Mouse (Mus musculus): ENCODE results near the gene Spred3.
"Not testable (repeated sequence)": the region's sequence is repeated elsewhere in the genome, so short reads cannot be mapped to it uniquely, and the experiment has no call there.

Gene Spred3

DNA sequence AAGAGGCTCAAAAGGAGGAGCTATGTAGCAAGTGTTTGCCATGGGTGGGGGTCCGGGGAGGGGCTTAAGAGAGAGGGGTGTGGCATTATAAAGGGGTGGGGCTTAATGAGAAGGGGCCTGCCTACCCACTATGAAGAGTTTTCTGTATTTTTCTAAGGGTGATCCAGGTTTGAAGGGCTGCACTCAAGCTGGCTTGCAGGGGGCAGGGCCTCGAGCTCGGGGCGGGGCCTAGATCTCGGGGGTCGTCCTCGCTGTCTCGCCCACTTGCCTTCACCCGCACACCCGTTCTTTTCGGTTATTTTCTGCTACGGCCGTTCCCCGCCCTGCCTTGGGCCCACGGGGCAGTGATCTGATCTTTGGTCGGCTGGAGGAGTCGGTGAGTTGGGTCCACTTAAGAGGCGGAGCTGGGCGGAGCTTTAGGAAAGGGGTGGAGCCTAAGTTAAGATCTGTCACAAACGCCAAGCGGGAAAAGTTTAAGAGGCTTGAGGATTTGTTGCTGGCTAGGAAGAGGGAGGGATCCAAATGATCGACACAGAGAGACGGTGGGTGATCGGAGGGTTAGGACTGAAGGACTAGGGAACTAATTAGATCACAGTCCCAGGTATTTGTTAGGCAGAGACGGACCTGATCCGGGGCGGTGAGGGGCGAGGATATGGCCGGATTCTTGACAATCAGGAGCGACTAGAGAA is at the start of gene Spred3, which contains the start of gene Ggn:
Spred3 (minus strand) TSS at position 346 of the 689 bp plus-strand sequence.
Ggn (plus strand) TSS at position 145 of the 689 bp plus-strand sequence.
- DNase-seq: no peak

DNA sequence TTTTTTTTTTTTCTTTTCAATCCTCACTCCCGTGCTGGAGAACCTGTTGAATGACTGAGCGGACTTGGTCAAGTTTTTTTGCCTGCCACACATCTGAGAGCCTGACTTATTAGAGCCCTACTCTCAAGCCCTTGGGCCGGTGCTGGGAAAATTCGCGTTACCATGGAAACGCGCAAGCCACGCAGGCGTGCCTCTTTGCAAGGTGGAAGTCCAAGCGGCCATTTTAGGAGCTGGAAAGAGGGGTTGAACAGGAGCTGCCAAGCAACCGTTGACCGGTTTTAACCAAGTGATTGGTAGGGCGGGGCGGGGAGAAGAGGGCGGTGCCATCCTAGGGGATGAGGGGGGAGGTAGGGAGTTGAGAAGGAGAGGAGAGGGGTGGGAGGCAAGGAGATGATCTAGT is 44.6 kb upstream of the Spred3 start:
- no peak for DNase-seq

DNA sequence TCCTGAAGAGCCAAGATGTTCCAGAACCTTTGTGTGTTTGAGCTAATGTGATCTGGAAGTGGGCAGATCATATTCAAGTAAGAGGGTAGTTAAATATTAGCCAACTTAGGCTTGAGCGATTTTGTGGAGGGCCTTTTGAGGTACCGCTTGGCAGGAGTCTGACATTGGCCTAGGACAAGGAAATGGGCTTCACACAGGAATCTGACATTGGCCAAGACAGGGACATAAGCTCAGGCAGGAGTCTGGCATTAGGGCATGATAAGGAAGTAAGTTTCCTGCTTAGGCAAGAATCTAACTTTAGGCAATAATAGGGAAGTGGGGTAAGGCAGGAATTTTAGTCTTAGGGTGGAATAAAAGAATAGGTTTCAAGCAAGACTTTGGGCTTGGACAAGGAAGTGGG is 44.0 kb upstream of the Spred3 start:
- DNase-seq: no peak

DNA sequence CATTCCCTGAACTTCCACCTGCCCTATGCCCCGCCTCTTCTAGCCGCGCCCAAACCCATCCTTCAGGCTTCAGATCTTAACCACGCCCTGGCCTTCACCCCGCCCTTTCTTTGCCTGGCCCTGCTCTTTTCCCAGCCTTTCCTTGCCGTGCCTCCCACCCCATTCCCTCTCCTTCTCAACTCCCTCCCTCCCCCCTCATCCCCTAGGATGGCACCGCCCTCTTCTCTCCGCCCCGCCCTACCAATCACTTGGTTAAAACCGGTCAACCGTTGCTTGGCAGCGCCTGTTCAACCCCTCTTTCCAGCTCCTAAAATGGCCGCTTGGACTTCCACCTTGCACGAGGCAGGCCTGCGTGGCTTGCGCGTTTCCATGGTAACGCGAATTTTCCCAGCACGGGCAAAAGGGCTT is 43.5 kb upstream of the Spred3 start, which contains the start of gene Catsperg1:
Catsperg1 (minus strand) TSS at position 361 of the 408 bp plus-strand sequence.
- DNase-seq: no peak

DNA sequence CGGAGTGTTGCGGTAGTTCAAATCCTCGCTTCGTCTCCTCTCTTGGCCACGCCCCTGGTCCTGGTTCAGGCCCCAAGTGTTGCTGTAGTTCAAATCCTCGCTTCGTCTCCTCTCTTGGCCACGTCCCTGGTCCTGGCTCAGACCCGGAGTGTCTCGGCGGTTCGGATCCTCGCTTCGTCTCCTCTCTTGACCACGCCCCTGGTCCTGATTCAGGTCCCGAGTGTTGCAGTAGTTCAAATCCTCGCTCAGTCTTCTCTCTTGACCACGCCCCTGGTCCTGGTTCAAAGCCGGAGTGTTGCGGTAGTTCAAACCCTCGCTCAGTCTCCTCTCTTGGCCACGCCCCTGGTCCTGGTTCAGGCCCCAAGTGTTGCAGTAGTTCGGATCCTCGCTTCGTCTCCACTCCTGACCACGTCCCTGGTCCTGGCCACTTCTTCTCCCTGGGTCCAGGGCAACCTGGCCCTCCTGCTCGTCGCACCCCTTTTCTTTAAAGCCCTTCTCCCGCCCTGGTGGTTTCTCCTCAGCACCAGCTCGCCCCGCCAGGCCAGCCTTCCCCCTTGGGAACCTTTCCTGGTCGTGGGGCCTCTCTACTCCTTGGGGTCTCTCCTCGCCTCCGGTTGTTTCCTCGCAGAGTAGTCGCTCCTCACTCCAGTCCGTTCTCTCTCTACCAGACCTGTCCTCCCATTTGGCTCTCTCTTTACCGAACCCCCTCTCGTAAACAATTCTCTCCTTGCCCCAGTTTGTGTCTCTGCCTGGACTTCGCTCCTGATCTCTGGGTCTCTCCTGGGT is 42.8 kb upstream of the Spred3 start:
- DNase-seq: not testable (repeated sequence)

DNA sequence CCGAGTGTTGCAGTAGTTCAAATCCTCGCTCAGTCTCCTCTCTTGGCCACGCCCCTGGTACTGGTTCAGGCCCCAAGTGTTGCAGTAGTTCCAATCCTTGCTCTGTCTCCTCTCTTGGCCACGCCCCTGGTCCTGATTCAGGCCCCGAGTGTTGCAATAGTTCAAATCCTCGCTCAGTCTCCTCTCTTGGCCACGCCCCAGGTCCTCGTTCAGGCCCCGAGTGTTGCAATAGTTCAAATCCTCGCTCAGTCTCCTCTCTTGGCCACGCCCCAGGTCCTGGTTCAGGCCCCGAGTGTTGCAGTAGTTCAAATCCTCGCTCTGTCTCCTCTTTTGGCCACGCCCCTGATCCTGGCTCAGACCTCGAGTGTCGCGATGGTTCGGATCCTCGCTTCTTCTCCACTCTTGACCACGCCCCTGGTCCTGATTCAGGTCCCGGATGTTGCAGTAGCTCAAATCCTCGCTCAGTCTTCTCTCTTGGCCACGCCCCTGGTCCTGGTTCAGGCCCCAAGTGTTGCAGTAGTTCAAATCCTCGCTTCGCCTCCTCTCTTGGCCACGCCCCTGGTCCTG is 42.1 kb upstream of the Spred3 start:
- DNase-seq: no peak

DNA sequence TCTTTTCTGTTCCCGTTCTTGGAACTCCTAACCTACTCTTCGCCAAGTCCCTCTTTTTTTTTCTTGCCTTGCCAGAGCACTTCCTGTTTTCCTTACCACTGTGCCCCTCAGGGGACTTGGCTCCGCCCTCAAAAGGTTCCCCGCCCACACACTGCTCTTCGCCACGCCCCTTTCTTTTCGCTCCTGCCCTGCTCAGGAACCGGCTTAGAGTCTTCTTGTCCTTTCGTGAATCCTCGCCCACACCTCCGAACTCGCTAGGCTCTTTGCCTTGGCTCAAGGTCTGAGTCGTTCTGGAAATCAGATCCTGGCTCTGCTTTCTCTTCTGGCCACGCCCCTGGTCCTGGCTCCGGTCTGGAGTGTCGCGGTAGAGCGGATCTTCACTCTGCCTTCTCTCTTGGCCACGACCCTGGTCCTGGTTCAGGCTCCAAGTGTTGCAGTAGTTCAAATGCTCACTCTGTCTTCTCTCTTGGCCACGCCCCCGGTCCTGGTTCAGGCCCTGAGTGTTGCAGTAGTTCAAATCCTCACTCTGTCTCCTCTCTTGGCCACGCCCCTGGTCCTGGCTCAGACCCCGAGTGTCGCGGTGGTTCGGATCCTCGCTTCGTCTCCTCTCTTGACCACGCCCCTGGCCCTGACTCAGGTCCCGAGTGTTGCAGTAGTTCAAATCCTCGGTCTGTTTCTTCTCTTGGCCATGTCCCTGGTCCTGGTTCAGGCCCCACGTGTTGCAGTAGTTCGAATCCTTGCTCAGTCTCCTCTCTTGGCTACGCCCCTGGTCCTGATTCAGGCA is 41.4 kb upstream of the Spred3 start:
- DNase-seq: peak; percentile 85

DNA sequence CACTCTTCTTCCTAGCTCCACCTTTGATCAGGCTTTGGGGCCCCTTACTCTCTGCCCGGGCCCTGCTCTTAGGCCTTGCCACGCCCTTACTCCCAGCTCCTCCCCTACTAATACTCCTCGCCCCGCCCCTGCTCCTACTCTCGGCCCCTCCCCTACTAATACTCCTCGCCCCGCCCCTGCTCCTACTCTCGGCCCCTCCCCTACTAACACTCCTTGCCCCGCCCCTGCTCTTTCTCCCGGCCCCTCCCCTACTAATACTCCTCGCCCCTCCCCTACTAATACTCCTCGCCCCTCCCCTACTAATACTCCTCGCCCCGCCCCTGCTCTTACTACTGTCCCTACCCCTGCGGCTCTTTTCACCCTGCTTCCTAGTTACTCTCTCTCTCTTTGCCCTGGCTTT is 40.8 kb upstream of the Spred3 start:
- not testable (repeated sequence) for DNase-seq

DNA sequence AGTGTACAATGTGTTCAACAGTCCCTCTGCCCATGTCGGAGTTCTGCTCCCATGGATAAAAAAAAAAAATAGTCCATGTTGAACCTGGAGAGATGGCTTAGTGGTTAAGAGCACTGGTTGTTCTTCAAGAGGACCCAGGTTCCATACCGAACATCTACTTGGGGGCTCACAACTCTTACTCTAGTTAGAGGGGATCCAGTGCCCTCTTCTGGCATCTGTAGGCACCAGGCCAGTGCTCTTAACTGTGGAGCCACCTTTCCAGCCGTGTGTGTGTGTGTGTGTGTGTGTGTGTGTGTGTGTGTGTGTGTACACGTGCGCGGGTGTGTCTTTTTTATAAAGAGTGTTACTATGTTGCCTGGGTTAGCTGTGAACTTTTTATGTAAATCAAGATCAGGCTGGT is 32.4 kb upstream of the Spred3 start:
- no peak for DNase-seq

DNA sequence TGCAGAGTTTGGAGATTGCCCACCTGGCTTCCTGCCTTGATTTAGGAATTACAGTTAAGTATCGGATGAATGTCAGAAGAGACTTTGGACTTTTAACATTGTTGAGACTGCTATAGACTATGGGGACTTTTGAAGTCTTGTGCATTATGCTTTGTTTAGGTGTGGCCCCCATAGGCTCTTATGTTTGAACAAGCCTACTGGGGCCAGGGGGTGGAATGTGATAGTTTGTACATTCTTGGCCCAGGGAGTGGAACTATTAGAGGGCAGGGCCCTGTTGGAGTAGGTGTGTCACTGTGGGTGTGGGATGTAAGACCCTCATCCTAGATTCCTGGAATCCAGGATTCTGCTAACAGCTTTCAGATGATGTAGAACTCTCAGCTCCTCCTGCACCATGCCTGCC is 24.0 kb upstream of the Spred3 start:
- not testable (repeated sequence) for DNase-seq

DNA sequence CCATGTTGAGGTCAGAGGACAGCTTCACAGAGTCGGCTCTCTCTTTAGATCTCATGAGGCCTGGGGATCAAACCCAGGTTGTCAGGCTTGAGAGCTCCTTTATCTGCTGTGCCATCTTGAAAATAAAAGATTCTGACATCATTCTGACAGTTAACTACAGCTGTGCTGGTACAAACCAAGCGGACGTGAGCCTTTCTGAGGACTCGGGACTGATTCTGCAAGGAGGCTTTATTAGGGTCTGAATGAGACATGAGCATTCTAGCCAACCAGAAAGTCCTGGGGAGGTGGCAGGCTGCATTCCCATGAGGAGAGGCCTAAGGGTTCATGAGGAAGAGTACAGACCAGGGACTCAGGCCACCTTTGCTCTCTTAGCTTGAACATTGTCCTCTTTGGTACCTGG is 11.1 kb upstream of the Spred3 start:
- not testable (repeated sequence) for DNase-seq

DNA sequence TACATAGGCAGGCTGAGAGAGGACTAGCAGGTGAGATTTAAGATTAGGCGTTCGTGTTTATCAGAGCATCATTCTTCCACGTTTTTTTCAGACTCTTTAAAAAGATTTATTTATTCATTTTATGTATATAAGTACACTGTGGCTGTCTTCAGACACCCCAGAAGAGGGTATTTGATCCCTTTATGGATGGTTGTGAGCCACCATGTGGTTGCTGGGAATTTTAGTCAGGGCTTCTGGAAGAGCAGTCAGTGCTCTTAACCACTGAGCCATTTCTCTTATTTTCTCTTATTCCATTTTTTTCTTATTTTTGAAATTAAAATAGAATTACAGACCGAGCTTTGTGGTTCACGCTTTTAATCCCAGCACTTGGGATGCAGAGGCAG is 10.6 kb upstream of the Spred3 start:
- no peak for DNase-seq

DNA sequence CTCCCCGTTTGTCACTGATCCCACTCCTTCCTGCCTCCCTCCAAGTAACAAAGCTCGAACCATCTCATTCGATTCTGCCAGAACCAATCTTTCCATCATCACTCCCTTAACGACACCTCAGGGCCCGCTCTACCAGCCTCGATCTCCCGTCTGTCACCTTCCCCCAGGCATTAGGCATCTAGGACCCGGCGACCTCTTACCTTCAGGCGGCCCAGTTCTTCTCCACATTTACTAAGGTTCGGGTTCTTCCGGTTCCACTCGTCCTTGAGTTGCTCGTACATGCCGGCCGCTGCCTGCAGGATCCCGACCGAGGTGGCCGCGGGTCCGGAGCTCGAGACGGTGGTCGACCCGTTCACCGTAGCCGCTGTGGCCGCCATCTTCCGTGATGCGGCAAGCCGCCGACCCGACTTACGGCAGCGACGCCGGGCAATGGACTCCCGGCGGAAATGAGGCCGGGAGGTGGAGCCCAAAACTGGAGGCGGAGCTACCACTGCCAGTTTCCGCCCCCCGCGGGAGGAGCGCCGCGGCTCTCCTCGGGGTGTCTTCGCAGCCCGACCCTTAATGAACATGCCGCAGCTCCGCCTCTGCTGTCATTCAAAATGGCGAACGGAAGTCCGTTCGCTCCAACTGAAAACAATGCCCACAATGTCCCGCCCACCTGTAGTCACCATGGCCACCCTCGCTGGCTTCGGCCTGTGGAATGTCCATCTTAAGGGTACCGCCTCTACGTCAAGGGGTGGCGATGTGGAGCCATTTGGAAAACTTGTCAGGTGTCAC is 10.1 kb upstream of the Spred3 start, which contains the start of gene Psmd8:
Psmd8 (minus strand) TSS at position 625 of the 777 bp plus-strand sequence.
- peak; percentile 98 for DNase-seq

DNA sequence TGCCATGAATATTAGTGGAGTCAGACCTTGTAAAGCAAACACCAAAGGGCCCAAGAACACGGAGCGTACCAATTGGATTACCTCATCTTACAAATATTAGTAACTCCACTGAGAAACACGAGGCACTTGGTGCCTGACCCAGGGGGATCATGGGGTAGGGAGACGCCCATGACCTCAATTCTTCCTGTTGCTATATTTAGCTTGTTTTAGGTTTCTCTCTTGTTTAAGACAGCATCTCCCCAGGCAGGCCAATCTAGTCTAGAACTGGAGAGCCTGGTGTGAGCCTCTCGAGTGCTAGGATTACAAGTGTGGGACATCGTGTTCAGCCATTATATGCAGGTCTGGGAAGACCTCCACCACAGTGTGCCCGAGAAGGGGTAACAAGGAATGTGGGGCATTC is 9.1 kb upstream of the Spred3 start:
- no peak for DNase-seq

DNA sequence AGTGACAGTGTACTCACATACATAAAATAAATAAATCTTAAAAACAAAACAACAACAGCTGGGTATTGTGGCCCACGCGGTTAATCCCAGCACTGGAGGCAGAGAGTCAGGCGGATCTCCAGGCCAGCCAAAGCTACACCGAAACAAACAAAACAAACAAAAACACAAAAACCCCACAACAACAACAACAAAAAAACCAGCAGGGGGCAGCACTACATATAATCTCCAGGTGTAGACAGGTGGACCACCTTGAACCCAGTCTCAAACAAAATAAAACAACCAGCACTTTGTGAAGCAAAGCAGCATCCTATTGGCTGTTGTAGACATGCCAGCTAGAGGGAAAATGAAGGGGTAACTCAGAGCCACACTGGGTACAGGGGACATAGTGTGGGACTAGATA is 7.9 kb upstream of the Spred3 start:
- DNase-seq: no peak

DNA sequence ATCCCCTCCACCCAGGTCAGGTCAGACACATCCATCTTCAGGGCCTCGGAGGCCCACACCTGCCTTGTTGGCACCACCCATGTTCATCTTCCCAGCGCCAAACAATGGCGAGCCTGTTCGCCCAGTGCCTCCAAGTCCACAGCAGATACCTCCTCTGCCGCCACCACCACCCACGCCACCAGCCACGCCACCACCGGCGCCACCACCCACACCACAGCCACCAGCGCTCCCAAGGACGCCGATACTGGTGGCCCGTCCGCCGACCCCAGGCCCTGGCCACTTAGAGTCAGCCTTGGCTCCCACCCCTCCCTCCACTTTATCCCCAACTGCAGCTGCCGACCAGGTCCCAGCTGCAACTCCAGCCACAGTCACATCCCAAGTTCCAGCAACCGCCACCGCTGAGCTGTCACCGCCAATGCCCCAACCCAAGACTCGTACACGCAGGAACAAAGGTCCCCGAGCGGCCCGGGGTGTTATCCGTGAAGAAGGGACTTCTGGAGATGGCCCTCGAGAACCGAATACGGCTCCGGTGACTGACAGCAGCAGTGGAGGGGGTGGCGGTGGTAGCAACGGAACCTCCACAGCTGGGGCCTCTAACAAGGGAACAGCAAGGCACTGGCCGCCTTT is 2.3 kb upstream of the Spred3 start:
- no peak for DNase-seq

DNA sequence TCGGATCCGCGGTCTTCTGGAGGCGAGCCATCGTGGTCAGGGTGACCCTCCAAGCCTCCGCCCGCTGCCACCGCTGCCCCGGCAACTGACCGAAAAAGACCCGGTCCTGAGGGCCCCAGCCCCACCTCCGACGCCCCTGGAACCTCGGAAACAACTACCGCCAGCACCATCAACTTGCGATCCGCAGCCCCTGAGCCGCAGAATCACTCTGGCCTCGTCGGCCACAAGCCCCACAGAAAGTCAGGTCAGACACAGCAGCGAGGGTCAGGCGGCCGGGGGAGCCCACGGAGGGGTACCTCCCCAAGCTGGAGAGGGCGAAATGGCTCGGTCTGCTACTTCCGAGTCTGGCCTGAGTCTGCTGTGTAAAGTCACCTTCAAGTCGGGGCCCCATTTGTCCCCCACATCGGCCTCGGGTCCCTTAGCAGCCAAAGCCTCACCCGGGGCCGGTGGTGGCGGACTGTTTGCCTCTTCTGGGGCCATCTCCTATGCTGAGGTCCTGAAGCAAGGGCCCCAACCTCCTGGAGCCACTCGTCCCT is 1.4 kb upstream of the Spred3 start:
- DNase-seq: no peak

DNA sequence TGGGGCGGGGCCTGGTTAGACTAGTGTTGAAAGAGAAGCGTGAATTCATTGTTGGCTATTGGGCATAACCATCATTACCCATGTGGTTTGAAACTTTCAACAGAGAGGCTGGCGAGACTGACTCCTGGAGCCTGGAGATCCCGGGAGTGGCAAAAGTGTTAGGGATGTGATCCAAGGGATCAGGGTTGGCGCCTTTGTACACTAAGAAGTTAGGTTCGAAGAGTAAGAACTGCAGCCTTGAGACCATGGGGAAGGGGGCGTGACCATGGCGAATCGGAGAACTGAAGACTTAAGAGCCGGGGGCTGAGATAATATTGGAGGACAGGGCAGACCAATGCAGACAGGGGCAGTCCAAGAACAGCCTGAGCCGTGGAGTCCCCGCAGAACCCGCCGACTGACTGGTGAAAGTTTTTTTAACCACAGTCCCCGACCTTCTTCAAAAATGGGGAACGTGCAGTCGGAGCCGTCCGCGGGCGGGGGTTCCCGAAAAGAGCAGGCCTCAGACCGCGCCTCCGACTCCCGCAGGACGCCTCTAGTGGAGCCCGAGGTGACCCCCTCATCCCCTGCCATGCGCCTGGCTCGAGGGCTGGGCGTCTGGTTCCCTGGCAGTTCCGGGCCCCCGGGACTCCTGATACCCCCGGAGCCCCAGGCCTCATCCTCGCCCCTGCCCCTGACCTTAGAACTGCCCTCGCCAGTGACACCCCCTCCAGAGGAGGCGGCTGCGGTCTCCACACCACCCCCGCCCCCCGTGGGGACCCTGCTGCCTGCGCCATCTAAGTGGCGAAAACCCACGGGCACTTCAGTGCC is 747 bp upstream of the Spred3 start:
- no peak for DNase-seq

DNA sequence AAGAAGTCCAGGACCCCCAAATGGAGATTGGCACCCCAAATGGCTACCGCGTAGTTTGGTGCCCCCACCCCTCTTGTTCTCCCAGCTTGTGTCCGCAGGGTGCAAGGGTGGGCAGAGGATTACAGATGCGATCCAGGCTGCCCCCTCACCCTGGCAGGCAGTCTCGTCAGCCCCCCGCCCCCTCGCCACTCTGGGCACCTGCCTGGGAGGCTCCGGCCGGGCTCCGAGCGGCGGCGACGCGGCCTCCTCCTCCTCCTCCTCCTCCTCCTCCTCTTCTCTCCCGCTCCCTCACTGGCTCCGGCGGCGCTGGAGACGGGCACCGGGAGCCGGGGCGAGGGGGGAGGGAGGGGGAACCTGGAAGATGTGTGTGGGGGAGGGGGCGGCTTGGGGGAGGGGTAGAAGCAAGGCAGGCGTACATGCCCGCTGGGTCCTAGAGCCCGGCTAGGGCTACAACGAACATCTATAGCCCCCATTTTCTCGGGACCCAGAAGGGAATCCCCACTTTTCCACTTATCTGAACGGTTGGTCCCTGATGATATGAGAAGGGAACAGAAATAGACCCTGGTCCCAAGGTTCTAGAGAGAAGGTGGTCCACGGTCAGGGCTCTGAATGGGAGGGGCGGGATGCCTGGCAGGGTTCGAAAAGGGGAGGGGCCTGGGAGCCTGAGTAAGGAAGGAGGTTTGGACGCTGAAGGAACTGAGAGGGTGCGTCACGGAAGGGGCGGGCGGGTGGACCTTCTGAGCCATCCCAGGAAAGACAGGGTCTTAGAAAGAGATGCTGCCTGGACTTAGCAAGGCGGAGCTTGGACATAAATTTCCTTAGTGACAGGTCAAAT is 763 bp downstream of the Spred3 start:
- DNase-seq: peak; percentile 78

DNA sequence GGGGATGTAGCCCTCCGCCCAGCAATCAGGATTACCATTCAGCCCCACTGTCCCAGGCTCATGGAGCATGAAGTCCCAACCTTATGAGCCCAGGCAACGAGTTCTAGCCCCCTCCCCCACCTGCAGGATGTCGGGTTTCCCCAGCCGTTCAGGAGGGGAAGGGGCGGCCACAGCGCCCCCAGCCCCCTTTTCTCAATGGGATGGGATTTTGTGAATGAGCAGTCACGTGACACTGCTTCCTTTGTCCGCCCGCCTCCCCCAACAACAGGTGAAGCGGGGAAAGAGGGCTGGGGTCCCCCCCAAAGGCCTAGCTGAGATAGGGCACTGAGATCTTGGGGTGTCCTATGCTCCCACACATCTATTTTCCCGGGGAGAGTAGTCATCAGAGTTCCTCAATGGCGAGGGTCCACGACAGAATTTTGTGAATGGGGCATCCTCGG is 1.4 kb downstream of the Spred3 start:
- DNase-seq: no peak

Data from layer of hippocampus, adult 9-11 months (tissue).